22 mouse cellular contexts compared by ENCODE assay signal in the genomic region with DNA sequence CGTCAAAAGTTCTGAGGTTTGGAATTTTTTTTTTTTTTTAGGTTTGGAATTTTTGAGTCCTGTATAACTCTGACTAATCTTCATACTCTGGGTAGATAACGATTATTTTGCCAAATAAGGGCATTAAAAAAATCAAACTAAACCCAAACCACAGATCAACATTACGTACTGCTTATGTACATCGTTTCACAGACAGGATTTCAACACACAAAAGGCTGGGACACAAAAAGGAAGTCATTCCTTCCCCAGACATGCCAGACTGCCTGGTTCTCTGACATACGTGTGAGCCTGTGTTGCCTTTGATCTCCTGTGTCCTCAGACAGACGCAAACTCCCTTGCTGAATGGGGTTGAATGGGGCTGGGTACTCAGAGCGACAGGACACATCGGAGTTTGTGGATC.
"Had no signal": no experiment of that assay in that cellular context is flagged by ENCODE, and none has a peak within 500 bp of the region (broad histone marks: within the 10 kb centered on the region; RNA-seq: fewer than 3 reads in every experiment).

No protein-coding gene starts in this region.

- H3K27me3 ChIP-seq: heart, embryonic 12.5 days; hindbrain, embryonic 15.5 days; intestine, embryonic 15.5 days; limb, embryonic 13.5 days; limb, embryonic 15.5 days had no signal

- H3K4me2 ChIP-seq: heart, embryonic 12.5 days; hindbrain, embryonic 15.5 days; intestine, embryonic 15.5 days; limb, embryonic 13.5 days; limb, embryonic 15.5 days; liver, embryonic 12.5 days had no signal

- H3K4me3 ChIP-seq: heart, embryonic 10.5 days; heart, embryonic 12.5 days; hindbrain, embryonic 15.5 days; intestine, embryonic 15.5 days; limb, embryonic 13.5 days; limb, embryonic 15.5 days; liver, embryonic 12.5 days had no signal

- H3K9ac ChIP-seq: heart, embryonic 12.5 days; hindbrain, embryonic 15.5 days; intestine, embryonic 15.5 days; limb, embryonic 13.5 days; limb, embryonic 15.5 days; liver, embryonic 12.5 days; liver, embryonic 14.5 days had no signal

- DNase-seq: gastrocnemius, postnatal 14 days; gastrocnemius, postnatal 36 days; heart, adult 18-20 months; heart, postnatal 10 days; kidney, adult 18-20 months; kidney, adult 8-10 months; kidney, postnatal 10 days; kidney, postnatal 25 days; kidney, postnatal 4 days; layer of hippocampus, adult 9-11 months; layer of hippocampus, postnatal 36 days; left cerebral cortex, postnatal 4 days had no signal

- H3K36me3 ChIP-seq: intestine, embryonic 15.5 days; liver, embryonic 12.5 days had no signal

- H3K4me1 ChIP-seq: intestine, embryonic 15.5 days; liver, embryonic 12.5 days had no signal

- H3K27ac ChIP-seq: heart, embryonic 10.5 days; hindbrain, embryonic 15.5 days; intestine, embryonic 15.5 days; limb, embryonic 13.5 days; limb, embryonic 15.5 days; liver, embryonic 12.5 days; liver, embryonic 14.5 days had no signal

- H3K9me3 ChIP-seq: heart, embryonic 10.5 days; heart, embryonic 12.5 days; hindbrain, embryonic 15.5 days; intestine, embryonic 15.5 days; limb, embryonic 13.5 days; limb, embryonic 15.5 days; liver, embryonic 12.5 days had no signal

- ATAC-seq: inflammation-experienced regulatory T-cells, adult 6 months; intestine, embryonic 15.5 days; intestine, postnatal 0 days; liver, embryonic 12.5 days had no signal
